Mouse (Mus musculus): ENCODE results near the gene Camkv. TPM values are rescaled to one million over a fixed set of nuclear protein-coding genes. Genes with fewer than 3 reads are reported as not detected.

The Camkv gene
- total RNA-seq (2012; rRNA removed), result 21.5 and 41.5 TPM in 2 replicates

GRCm38 (mm10) chr9:107935374-107935773 lies at the start of gene Camkv:
Gene Camkv (plus strand): TSS chr9:107935674.
- in situ Hi-C loops (cut with MboI; ENCODE audit: low sequenced_read_pairs in 2 of 2, unreplicated experiment in 2 of 2), result no loop called here
- Histone ChIP-seq H3K9me3 (ENCODE audit: control insufficient read depth, insufficient read depth, low read depth, low read length) (no peaks in the 10 kb centered on the region), H3K4me3 (ENCODE audit: insufficient read depth in 1 of 2, low read depth in 1 of 2, low read length in 2 of 2, poor library complexity in 1 of 2, severe bottlenecking in 1 of 2) (peak within 1 kb of the TSS; percentile 76 to 82), H3K36me3 (ENCODE audit: control insufficient read depth, insufficient read depth, low read length, poor library complexity, severe bottlenecking) (no peaks in the 10 kb centered on the region), H3K27ac (ENCODE audit: insufficient read depth, low read depth, low read length, poor library complexity, severe bottlenecking) (no peak within 1 kb of the TSS; the same call in 1 of the 2 replicates), H3K4me1 (ENCODE audit: control insufficient read depth in 2 of 2, insufficient read depth in 2 of 2, low read length in 2 of 2, poor library complexity in 1 of 2) (peaks cover 0 to 7% of the 10 kb centered on the region in 2 experiments; a peak in 3 of 4 replicates), H3K9ac (ENCODE audit: insufficient read depth, low read depth, low read length, poor library complexity, severe bottlenecking) (peak within 1 kb of the TSS; percentile 53)
- TF ChIP-seq CHD2 (IDR thresholded peaks at IDR 0.05; ENCODE audit: low read depth, low read length), result no peak
- DNase-seq (ENCODE audit: low read depth, low spot score), result no peak

- Histone ChIP-seq H3K27ac (ENCODE audit: insufficient read depth, low read depth, low read length, poor library complexity, severe bottlenecking) (no peak within 1 kb of the TSS), H3K9me3 (ENCODE audit: control insufficient read depth, insufficient read depth, low read depth, low read length) (no peaks in the 10 kb centered on the region), H3K4me1 (ENCODE audit: control insufficient read depth in 2 of 2, insufficient read depth in 2 of 2, low read length in 2 of 2, poor library complexity in 1 of 2) (no peaks in the 10 kb centered on the region), H3K36me3 (ENCODE audit: control insufficient read depth, insufficient read depth, low read length, poor library complexity, severe bottlenecking) (no peaks in the 10 kb centered on the region), H3K9ac (ENCODE audit: insufficient read depth, low read depth, low read length, poor library complexity, severe bottlenecking) (peak within 1 kb of the TSS; percentile 45; the same call in 1 of the 2 replicates), H3K4me3 (ENCODE audit: insufficient read depth in 1 of 2, low read depth in 1 of 2, low read length in 2 of 2, poor library complexity in 1 of 2, severe bottlenecking in 1 of 2) (peak within 1 kb of the TSS; percentile 71 to 80)
- peak; percentile 89 for TF ChIP-seq HCFC1 (IDR thresholded peaks at IDR 0.05; ENCODE audit: borderline replicate concordance, insufficient read depth, low read length)
- no peak for TF ChIP-seq ZC3H11A (IDR thresholded peaks at IDR 0.05; ENCODE audit: borderline replicate concordance, low read depth, low read length)
- TF ChIP-seq ZNF384 (IDR thresholded peaks at IDR 0.05; ENCODE audit: low read depth, low read length), result no peak
- in situ Hi-C loops (cut with MboI; ENCODE audit: low sequenced_read_pairs in 2 of 2, unreplicated experiment in 2 of 2), result no loop called here
- DNase-seq (ENCODE audit: low read depth, low spot score), result peak; percentile 77
Measured at GRCm38 (mm10) chr9:107887804-107888266, 47.6 kb upstream of the Camkv start, which contains the start of gene Mon1a. Gene Mon1a (plus strand): TSS chr9:107888151.

GRCm38 (mm10) chr9:107888267-107888850 lies 47.1 kb upstream of the Camkv start:
- peak overlapping the region; percentile 71 to 80 for H3K4me3 ChIP-seq (ENCODE audit: insufficient read depth in 1 of 2, low read depth in 1 of 2, low read length in 2 of 2, poor library complexity in 1 of 2, severe bottlenecking in 1 of 2)
- no peaks in the 10 kb centered on the region for H3K4me1 ChIP-seq (ENCODE audit: control insufficient read depth in 2 of 2, insufficient read depth in 2 of 2, low read length in 2 of 2, poor library complexity in 1 of 2)
- peak overlapping the region; percentile 45; the same call in 1 of the 2 replicates for H3K9ac ChIP-seq (ENCODE audit: insufficient read depth, low read depth, low read length, poor library complexity, severe bottlenecking)
- TF ChIP-seq HCFC1 (IDR thresholded peaks at IDR 0.05; ENCODE audit: borderline replicate concordance, insufficient read depth, low read length) (no peak), ZC3H11A (IDR thresholded peaks at IDR 0.05; ENCODE audit: borderline replicate concordance, low read depth, low read length) (no peak), CHD2 (IDR thresholded peaks at IDR 0.05; ENCODE audit: low read depth, low read length) (no peak), MAFK (IDR thresholded peaks at IDR 0.05; ENCODE audit: insufficient read depth, low read depth, low read length) (no peak), ZNF384 (IDR thresholded peaks at IDR 0.05; ENCODE audit: low read depth, low read length) (no peak)
- no peaks in the 10 kb centered on the region for H3K36me3 ChIP-seq (ENCODE audit: control insufficient read depth, insufficient read depth, low read length, poor library complexity, severe bottlenecking)
- DNase-seq (ENCODE audit: low read depth, low spot score), result no peak
- H3K9me3 ChIP-seq (ENCODE audit: control insufficient read depth, insufficient read depth, low read depth, low read length), result no peaks in the 10 kb centered on the region
- in situ Hi-C loops (cut with MboI; ENCODE audit: low sequenced_read_pairs in 2 of 2, unreplicated experiment in 2 of 2), result no loop called here
- H3K27ac ChIP-seq (ENCODE audit: insufficient read depth, low read depth, low read length, poor library complexity, severe bottlenecking), result no peak overlapping the region

GRCm38 (mm10) chr9:107890260-107890659 lies 45.2 kb upstream of the Camkv start:
- TF ChIP-seq ZNF384 (IDR thresholded peaks at IDR 0.05; ENCODE audit: low read depth, low read length), result no peak
- TF ChIP-seq HCFC1 (IDR thresholded peaks at IDR 0.05; ENCODE audit: borderline replicate concordance, insufficient read depth, low read length), result no peak
- TF ChIP-seq MAFK (IDR thresholded peaks at IDR 0.05; ENCODE audit: insufficient read depth, low read depth, low read length), result no peak
- TF ChIP-seq CHD2 (IDR thresholded peaks at IDR 0.05; ENCODE audit: low read depth, low read length), result no peak
- no peak for TF ChIP-seq ZC3H11A (IDR thresholded peaks at IDR 0.05; ENCODE audit: borderline replicate concordance, low read depth, low read length)
- DNase-seq (ENCODE audit: low read depth, low spot score), result no peak

GRCm38 (mm10) chr9:107891023-107891422 lies 44.5 kb upstream of the Camkv start:
- Histone ChIP-seq H3K27ac (ENCODE audit: insufficient read depth, low read depth, low read length, poor library complexity, severe bottlenecking) (no peak overlapping the region), H3K4me1 (ENCODE audit: control insufficient read depth in 2 of 2, insufficient read depth in 2 of 2, low read length in 2 of 2, poor library complexity in 1 of 2) (no peaks in the 10 kb centered on the region), H3K4me3 (ENCODE audit: insufficient read depth in 1 of 2, low read depth in 1 of 2, low read length in 2 of 2, poor library complexity in 1 of 2, severe bottlenecking in 1 of 2) (no peak overlapping the region), H3K36me3 (ENCODE audit: control insufficient read depth, insufficient read depth, low read length, poor library complexity, severe bottlenecking) (no peaks in the 10 kb centered on the region), H3K9ac (ENCODE audit: insufficient read depth, low read depth, low read length, poor library complexity, severe bottlenecking) (no peak overlapping the region), H3K9me3 (ENCODE audit: control insufficient read depth, insufficient read depth, low read depth, low read length) (no peaks in the 10 kb centered on the region)
- in situ Hi-C loops (cut with MboI; ENCODE audit: low sequenced_read_pairs in 2 of 2, unreplicated experiment in 2 of 2), result no loop called here
- DNase-seq (ENCODE audit: low read depth, low spot score), result no peak
- TF ChIP-seq ZC3H11A (IDR thresholded peaks at IDR 0.05; ENCODE audit: borderline replicate concordance, low read depth, low read length) (no peak; the same call in 1 of the 2 replicates), ZNF384 (IDR thresholded peaks at IDR 0.05; ENCODE audit: low read depth, low read length) (no peak), CHD2 (IDR thresholded peaks at IDR 0.05; ENCODE audit: low read depth, low read length) (no peak), HCFC1 (IDR thresholded peaks at IDR 0.05; ENCODE audit: borderline replicate concordance, insufficient read depth, low read length) (no peak)

More at GRCm38 (mm10) chr9:107890260-107890659, 45.2 kb upstream of the Camkv start:
- in situ Hi-C loops (cut with MboI; ENCODE audit: low sequenced_read_pairs in 2 of 2, unreplicated experiment in 2 of 2), result no loop called here
- no peak overlapping the region for H3K27ac ChIP-seq (ENCODE audit: insufficient read depth, low read depth, low read length, poor library complexity, severe bottlenecking)
- no peak overlapping the region for H3K4me3 ChIP-seq (ENCODE audit: insufficient read depth in 1 of 2, low read depth in 1 of 2, low read length in 2 of 2, poor library complexity in 1 of 2, severe bottlenecking in 1 of 2)
- no peaks in the 10 kb centered on the region for H3K36me3 ChIP-seq (ENCODE audit: control insufficient read depth, insufficient read depth, low read length, poor library complexity, severe bottlenecking)
- H3K9ac ChIP-seq (ENCODE audit: insufficient read depth, low read depth, low read length, poor library complexity, severe bottlenecking), result no peak overlapping the region
- no peaks in the 10 kb centered on the region for H3K9me3 ChIP-seq (ENCODE audit: control insufficient read depth, insufficient read depth, low read depth, low read length)
- H3K4me1 ChIP-seq (ENCODE audit: control insufficient read depth in 2 of 2, insufficient read depth in 2 of 2, low read length in 2 of 2, poor library complexity in 1 of 2), result no peaks in the 10 kb centered on the region
